Mouse (Mus musculus): ENCODE results near the gene Ccdc148. TPM values are rescaled to one million over a fixed set of nuclear protein-coding genes. Genes with fewer than 3 reads are reported as not detected.

The Ccdc148 gene
- total RNA-seq, 2 experiments from 2014 or later, result 12.6 to 13.8 TPM

GRCm38 (mm10) chr2:58828910-58829600, 331.4 kb downstream of the Ccdc148 start:
- DNase-seq (ENCODE audit: extremely low spot score in 1 of 2, low spot score in 2 of 2), result no peak
- intact Hi-C loops (cut with DNase I), result no loop called here

DNA sequence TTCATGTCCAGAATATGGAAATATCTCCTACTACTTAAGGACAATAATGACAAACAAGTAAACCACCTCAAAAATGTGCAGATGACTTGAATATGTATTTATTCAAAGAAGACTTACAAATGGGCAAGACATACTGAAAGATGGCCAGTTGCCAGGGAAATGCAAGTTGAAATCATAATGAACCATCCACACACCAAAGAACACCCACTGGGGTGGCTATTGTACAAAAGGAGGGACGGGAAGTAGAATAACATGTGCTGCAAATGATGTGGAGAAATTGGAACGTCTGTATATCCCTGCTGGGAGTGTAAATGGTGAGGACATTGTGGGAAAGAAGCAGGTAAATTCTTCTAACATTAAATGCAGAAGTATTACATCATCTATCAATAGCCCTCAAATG, 347.5 kb downstream of the Ccdc148 start:
- intact Hi-C loops (cut with DNase I), result no loop called here
- no peak for DNase-seq (ENCODE audit: extremely low spot score in 1 of 2, low spot score in 2 of 2)

DNA sequence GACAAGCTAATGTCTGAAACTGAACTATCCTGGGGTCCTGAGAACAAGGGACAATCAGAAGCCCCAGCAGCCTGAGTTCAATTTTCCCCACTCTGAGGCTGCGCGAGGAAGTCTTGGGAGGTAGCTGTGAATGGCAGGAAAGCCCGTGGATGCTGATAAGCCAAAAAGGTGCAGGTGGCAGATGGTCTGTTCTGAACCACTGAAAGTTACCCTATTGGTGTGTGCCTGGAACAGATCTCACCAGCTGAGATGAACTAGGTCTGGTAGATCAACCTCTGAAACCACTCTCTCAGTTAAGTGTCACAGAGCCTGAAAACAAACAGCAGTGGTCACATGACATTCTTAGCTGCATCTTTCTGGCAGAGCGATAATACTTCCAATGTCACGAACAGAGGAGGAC, 360.9 kb downstream of the Ccdc148 start:
- no peak for DNase-seq (ENCODE audit: extremely low spot score in 1 of 2, low spot score in 2 of 2)
- intact Hi-C loops (cut with DNase I), result no loop called here

GRCm38 (mm10) chr2:58799126-58799525, 361.4 kb downstream of the Ccdc148 start:
- no peak for DNase-seq (ENCODE audit: extremely low spot score in 1 of 2, low spot score in 2 of 2)
- intact Hi-C loops (cut with DNase I), result no loop called here

- DNase-seq (ENCODE audit: extremely low spot score in 1 of 2, low spot score in 2 of 2), result no peak
- intact Hi-C loops (cut with DNase I), result no loop called here
These were observed 363.0 kb downstream of the Ccdc148 start for GRCm38 (mm10) chr2:58797506-58797905.

DNA sequence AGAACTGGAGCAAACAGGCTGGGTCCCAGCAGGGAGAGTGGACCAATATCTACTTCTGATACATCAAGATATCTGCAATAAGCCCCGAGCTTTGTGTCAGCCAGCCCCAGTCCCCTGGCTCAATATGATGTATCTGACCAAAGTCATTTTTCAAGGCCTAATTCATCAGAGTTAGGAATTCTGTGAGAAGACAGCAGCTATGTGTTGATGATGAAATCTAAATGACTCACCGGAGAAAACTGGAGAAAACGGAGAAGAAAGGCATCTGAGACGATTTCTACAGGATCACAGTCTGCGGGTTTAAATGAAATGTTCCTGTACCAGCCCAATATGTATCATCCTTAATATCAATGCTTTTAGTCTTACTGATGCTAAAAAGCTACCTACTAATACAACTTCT, 365.1 kb downstream of the Ccdc148 start:
- intact Hi-C loops (cut with DNase I), result no loop called here
- DNase-seq (ENCODE audit: extremely low spot score in 1 of 2, low spot score in 2 of 2), result no peak

DNA sequence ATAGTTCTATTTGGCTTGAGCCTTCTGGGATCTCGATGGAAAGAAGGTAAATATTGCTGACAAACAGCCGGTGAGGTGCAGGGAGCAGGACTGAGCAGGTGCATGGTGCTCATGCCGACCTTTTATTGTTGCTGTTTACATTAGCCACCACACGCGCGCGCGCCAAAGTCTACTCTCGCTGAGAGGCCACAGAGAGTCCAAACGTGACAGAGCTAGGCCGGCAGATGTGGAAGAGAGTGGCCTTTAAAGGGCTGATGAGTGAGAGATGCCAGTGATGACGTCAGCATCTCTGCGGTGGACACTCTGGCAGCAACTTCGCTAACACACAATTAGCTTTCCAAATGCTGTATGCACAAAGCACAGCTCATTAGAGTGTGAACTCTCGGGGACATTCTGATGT, 366.0 kb downstream of the Ccdc148 start:
- no peak for DNase-seq (ENCODE audit: extremely low spot score in 1 of 2, low spot score in 2 of 2)
- intact Hi-C loops (cut with DNase I), result no loop called here

GRCm38 (mm10) chr2:58790361-58790760, 370.1 kb downstream of the Ccdc148 start:
- intact Hi-C loops (cut with DNase I), result no loop called here
- no peak for DNase-seq (ENCODE audit: extremely low spot score in 1 of 2, low spot score in 2 of 2)

- no peak for DNase-seq (ENCODE audit: extremely low spot score in 1 of 2, low spot score in 2 of 2)
- intact Hi-C loops (cut with DNase I), result no loop called here
These were observed 370.5 kb downstream of the Ccdc148 start for GRCm38 (mm10) chr2:58789934-58790333.

DNA sequence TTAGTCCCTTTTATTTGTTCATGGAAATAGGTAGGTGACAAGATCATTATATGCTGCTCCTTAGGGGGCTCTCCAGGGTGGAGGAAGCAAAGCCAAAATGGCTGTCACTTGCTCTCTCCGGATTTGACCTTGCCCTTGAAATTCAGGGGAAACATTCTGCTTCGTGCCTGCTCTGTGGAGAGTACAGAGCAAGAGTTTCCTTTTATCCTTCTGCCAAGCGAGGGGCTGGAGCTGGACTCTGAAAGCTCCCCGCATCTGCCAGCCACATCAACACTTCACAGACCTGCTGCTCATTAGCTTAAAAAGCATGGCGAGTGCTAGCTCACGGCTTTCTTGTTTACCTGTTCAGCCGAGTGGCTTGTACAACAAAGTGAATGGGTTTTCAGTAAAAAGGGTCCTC, 373.1 kb downstream of the Ccdc148 start:
- intact Hi-C loops (cut with DNase I), result no loop called here
- no peak for DNase-seq (ENCODE audit: extremely low spot score in 1 of 2, low spot score in 2 of 2)

DNA sequence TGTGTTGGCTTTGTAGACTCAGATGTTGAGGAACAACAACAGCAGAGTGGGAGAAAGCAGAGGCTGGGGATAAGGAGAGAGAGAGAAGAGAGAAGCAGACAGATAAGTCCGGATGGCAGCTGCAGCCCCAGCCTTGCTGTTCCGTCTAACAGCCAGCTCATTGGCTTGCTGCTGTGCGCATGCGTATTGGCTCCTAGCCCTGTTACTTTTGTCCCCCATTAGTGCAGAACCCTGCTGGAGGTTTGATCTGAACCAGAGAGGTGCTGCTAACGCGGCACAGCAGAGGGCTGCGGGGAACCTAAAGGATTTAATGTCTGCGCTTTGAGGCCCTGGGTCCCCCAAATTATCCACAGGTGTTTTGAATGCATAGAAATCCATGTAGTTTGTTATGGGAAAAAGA, 373.8 kb downstream of the Ccdc148 start:
- DNase-seq (ENCODE audit: extremely low spot score in 1 of 2, low spot score in 2 of 2), result peak in 1 of 2 experiments; percentile 53
- intact Hi-C loops (cut with DNase I), result no loop called here

DNA sequence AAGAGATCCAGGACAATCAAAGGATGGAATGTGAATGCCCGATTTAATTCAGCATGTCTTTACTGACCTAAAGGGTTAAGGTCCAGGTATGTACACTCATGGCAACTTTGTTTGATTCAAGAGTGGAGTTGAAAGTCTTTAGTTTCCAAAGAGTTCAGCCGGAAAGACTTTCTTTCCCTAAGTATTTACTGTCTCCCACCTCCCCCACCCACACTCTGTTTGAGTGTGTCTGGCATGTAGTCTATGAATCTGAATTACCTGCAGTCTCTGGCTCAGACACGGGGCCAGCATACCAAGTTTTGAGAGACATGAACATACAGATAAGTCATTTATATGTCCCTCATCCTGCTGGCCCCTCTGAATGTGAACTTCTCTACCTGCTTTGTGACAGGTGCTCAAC, 374.3 kb downstream of the Ccdc148 start:
- DNase-seq (ENCODE audit: extremely low spot score in 1 of 2, low spot score in 2 of 2), result no peak
- intact Hi-C loops (cut with DNase I), result no loop called here

DNA sequence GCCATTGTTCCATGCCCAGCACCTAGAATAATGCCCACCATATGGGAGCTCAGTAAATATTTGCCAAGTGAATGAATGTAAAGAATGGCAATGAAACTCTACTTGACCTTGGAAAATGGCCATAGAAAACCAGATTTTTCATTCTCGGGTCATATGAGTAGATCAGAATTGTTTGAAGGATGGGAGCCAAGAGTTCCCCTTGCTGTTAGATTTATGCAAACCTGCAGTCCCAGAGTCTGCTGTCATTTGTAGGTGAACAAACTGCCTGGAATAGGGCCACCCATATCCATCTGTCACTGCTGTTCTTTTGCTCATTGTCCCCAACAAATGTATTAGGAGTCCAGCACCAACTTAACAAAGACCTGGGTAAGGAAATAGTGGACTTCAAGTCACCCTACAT, 377.0 kb downstream of the Ccdc148 start:
- intact Hi-C loops (cut with DNase I), result no loop called here
- no peak for DNase-seq (ENCODE audit: extremely low spot score in 1 of 2, low spot score in 2 of 2)

GRCm38 (mm10) chr2:58778986-58779495, 381.4 kb downstream of the Ccdc148 start:
- no peak for DNase-seq (ENCODE audit: extremely low spot score in 1 of 2, low spot score in 2 of 2)
- intact Hi-C loops (cut with DNase I), result no loop called here

- no peak for DNase-seq (ENCODE audit: extremely low spot score in 1 of 2, low spot score in 2 of 2)
- intact Hi-C loops (cut with DNase I), result no loop called here
These were observed 386.6 kb downstream of the Ccdc148 start for GRCm38 (mm10) chr2:58773833-58774232.

Other genes with a start within 250 kb of the Ccdc148 start
- gene Pkp4, start 167 bp upstream of the Ccdc148 start, total RNA-seq (2021), result 100 to 1,000 TPM; 208 to 229 TPM

Data from left cerebral cortex, postnatal 10 days (tissue).